Mouse (Mus musculus) embryonic facial prominence, embryonic 11.5 days (tissue): ENCODE measurements at regions not wholly inside any gene's neighbourhood (a gene's known extent, or its start where the extent isn't known, plus 50 kb on each side); places are given as distances from the start of the nearest gene placed in this dataset.

Experiments
- ATAC-seq: fragments of 200-750 bp; cut with Nextera tagmentation; replicated peaks from 2 replicates; pipeline ENCODE4 v1.8.0; 2017; ENCODE audit warnings: low read depth; ENCODE audit not compliant: insufficient number of reproducible peaks, low FRiP score, low TSS enrichment
- DNase-seq: peaks from one replicate; pipeline ENCODE4 v3.0.0-alpha.2; 2015; ENCODE audit warnings: low spot score
- H3K27ac ChIP-seq: fragments of 300-500 bp; sonication (generic); replicated peaks from 2 replicates; pipeline ENCODE4 v1.5.1; 2014; ENCODE audit warnings: mild to moderate bottlenecking, low read depth, low read length, control low read depth
- H3K27me3 ChIP-seq: fragments of 300-500 bp; sonication (generic); 2 replicates; pipeline ENCODE4 v1.6.1; 2014; ENCODE audit warnings: mild to moderate bottlenecking, low read length, moderate library complexity, mixed read lengths; ENCODE audit not compliant: control insufficient read depth, insufficient read depth
- H3K36me3 ChIP-seq: fragments of 300-500 bp; sonication (generic); replicated peaks from 2 replicates; pipeline ENCODE4 v1.6.1; 2014; ENCODE audit warnings: low read depth, mild to moderate bottlenecking, low read length, moderate library complexity, mixed read lengths; ENCODE audit not compliant: control insufficient read depth, insufficient read depth
- H3K4me1 ChIP-seq: fragments of 300-500 bp; sonication (generic); 2 replicates; pipeline ENCODE4 v1.6.1; 2014; ENCODE audit warnings: low read length, mixed read lengths; ENCODE audit not compliant: control insufficient read depth, insufficient read depth
- H3K4me2 ChIP-seq: fragments of 300-500 bp; sonication (generic); 2 replicates; pipeline ENCODE4 v1.6.1; 2014; ENCODE audit warnings: low read depth, mild to moderate bottlenecking, control low read depth, low read length, moderate library complexity
- H3K4me3 ChIP-seq: fragments of 300-500 bp; sonication (generic); 2 replicates; pipeline ENCODE4 v1.5.1; 2014; ENCODE audit warnings: low read depth, low read length, control low read depth
- H3K9ac ChIP-seq: fragments of 300-500 bp; sonication (generic); replicated peaks from 2 replicates; pipeline ENCODE4 v1.6.1; 2014; ENCODE audit warnings: mild to moderate bottlenecking, control low read depth, low read length
- H3K9me3 ChIP-seq: fragments of 300-500 bp; sonication (generic); replicated peaks from 2 replicates; pipeline ENCODE4 v1.6.1; 2016; ENCODE audit warnings: mild to moderate bottlenecking, low read length, inconsistent platforms, mixed read lengths; ENCODE audit not compliant: control insufficient read depth
- WGBS: fragments of 180-500 bp; shearing (Covaris S2); extraction: QIAGEN DNeasy Blood & Tissue Kit; methylation state at CpG from one replicate; pipeline ENCODE4 v1.1.7; 2014; 5-methylcytosine and 5-hydroxymethylcytosine counted together

DNA sequence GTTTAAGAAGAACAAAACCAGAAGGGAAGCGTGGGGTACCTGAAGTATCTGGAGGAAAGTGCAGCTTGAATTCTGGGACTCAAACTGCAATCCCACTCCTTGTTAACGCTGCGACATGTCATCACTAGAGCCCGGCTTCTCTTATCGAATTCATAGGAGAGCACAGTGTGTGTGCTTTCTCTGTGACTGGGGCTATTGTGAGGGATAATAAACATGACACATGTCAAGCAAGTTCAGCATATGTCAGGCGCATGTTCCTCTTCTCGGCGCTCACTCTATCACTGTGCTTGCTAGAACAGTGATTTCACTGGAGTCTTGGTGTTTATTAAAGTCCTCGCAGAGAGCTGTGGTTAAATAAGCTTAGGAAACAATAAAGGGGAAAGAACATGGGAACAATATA is 921.2 kb upstream of the Tenm2 start:
- Histone ChIP-seq H3K27me3 (no peaks in the 10 kb centered on the region), H3K4me3 (no peak overlapping the region), H3K9ac (no peak overlapping the region), H3K27ac (no peak overlapping the region), H3K9me3 (no peaks in the 10 kb centered on the region), H3K4me2 (no peak overlapping the region), H3K4me1 (no peaks in the 10 kb centered on the region), H3K36me3 (no peaks in the 10 kb centered on the region)
- DNase-seq, result no peak
- ATAC-seq, result no peak
- 83% methylated on average over 9 of the region's 9 CpGs for WGBS

- H3K4me3 ChIP-seq, result no peak overlapping the region
- no peaks in the 10 kb centered on the region for H3K27me3 ChIP-seq
- WGBS, result 89% methylated on average over 2 of the region's 2 CpGs
- DNase-seq (no peak), ATAC-seq (no peak)
- H3K4me1 ChIP-seq, result no peaks in the 10 kb centered on the region
- H3K27ac ChIP-seq, result no peak overlapping the region
- no peaks in the 10 kb centered on the region for H3K9me3 ChIP-seq
- no peak overlapping the region for H3K4me2 ChIP-seq
- no peak overlapping the region for H3K9ac ChIP-seq
- H3K36me3 ChIP-seq, result no peaks in the 10 kb centered on the region
Observed at GRCm38 (mm10) chr11:38155706-38156105, 919.9 kb upstream of the Tenm2 start.

GRCm38 (mm10) chr11:38143436-38143835 is 907.7 kb upstream of the Tenm2 start:
- 85% methylated on average over 2 of the region's 2 CpGs for WGBS
- no peak for ATAC-seq
- no peak overlapping the region for H3K4me3 ChIP-seq
- no peak overlapping the region for H3K27ac ChIP-seq
- DNase-seq, result no peak
- H3K4me2 ChIP-seq, result no peak overlapping the region
- no peaks in the 10 kb centered on the region for H3K36me3 ChIP-seq
- no peaks in the 10 kb centered on the region for H3K4me1 ChIP-seq
- no peaks in the 10 kb centered on the region for H3K9me3 ChIP-seq
- H3K9ac ChIP-seq, result no peak overlapping the region
- H3K27me3 ChIP-seq, result no peaks in the 10 kb centered on the region

DNA sequence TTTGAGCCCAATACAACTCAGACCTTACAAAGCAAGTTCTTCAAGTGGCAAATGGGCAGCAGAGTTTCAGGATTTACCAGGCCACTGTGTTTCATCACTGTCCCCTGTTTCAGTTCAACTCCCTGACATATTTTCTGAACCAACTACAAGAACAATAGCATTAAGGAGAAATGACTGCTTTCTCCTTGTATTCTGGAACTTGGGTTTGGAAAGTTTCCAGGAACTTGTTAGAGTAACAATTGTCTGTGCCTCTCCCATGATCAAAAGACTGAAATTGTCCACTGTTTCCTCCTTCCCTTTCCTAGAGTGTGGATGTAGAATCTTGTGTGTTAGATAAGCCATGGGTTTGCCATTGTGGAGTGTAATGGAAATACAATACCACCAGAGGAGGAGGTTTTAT is 893.1 kb upstream of the Tenm2 start:
- H3K27ac ChIP-seq, result no peak overlapping the region
- H3K4me2 ChIP-seq, result no peak overlapping the region
- H3K4me3 ChIP-seq, result no peak overlapping the region
- H3K9ac ChIP-seq, result no peak overlapping the region
- DNase-seq (no peak), ATAC-seq (no peak)
- H3K4me1 ChIP-seq, result no peaks in the 10 kb centered on the region
- no peaks in the 10 kb centered on the region for H3K27me3 ChIP-seq
- no peaks in the 10 kb centered on the region for H3K36me3 ChIP-seq
- no peaks in the 10 kb centered on the region for H3K9me3 ChIP-seq

- H3K36me3 ChIP-seq, result no peaks in the 10 kb centered on the region
- no peak overlapping the region for H3K4me3 ChIP-seq
- ATAC-seq (no peak), DNase-seq (no peak)
- no peak overlapping the region for H3K27ac ChIP-seq
- no peak overlapping the region for H3K4me2 ChIP-seq
- H3K9me3 ChIP-seq, result no peaks in the 10 kb centered on the region
- no peaks in the 10 kb centered on the region for H3K27me3 ChIP-seq
- WGBS, result 84% methylated on average over 2 of the region's 2 CpGs
- H3K4me1 ChIP-seq, result no peaks in the 10 kb centered on the region
- no peak overlapping the region for H3K9ac ChIP-seq
Observed at GRCm38 (mm10) chr11:38123789-38124330, 888.1 kb upstream of the Tenm2 start.

DNA sequence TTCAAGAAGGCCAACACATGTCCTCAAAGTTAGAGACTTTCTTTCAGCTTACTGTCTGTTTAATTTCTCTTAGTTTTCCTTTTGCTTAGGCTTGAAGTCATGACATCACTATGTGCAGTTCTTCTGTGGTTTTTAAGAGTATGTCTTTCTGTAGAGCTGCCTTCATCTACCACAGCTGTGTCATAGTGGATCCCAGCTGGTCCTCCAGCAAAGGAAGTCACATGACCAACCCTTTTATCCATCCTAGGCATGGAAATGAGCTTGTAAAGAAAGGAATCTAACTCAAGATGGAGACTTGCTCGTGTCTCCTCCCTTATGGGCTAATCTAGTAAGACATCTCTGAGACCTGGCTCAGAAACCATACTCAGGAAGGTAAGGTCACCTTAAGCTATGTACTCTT is 886.7 kb upstream of the Tenm2 start:
- no peak overlapping the region for H3K4me3 ChIP-seq
- H3K27ac ChIP-seq, result no peak overlapping the region
- H3K4me2 ChIP-seq, result no peak overlapping the region
- H3K4me1 ChIP-seq, result no peaks in the 10 kb centered on the region
- H3K9ac ChIP-seq, result no peak overlapping the region
- no peaks in the 10 kb centered on the region for H3K9me3 ChIP-seq
- no peak for ATAC-seq
- WGBS, result 67% methylated on average over 1 of the region's 1 CpGs
- no peak for DNase-seq
- no peaks in the 10 kb centered on the region for H3K36me3 ChIP-seq
- no peaks in the 10 kb centered on the region for H3K27me3 ChIP-seq

DNA sequence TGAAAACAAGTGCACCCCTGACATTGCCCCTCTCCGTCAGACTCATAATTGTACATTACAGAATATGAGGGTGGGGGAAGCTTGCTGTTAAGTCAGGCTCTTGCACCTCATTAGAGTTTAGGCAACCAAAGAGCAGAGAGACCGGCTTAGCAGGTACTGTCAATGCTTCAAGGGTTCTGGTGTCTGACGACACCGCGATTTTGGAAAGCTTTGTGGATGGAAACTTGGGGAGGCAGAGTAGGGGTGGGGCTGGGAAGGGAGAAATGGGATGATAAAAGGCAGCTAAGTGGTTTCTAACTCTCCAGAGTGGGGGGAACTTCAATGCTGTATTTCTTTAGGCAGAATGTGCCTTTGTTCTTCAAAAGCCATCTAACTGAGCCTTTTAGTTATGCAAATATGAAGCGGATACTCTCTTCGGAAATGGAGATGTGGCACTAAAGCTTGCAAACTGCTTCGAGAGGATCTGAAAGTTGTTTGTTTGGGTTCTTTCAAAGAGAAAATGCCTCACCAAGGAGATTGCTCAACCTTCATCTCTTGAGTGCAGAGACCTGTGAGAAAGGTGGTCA is 885.4 kb upstream of the Tenm2 start:
- Histone ChIP-seq H3K36me3 (no peaks in the 10 kb centered on the region), H3K27ac (no peak overlapping the region), H3K9ac (no peak overlapping the region), H3K4me2 (no peak overlapping the region), H3K27me3 (no peaks in the 10 kb centered on the region), H3K9me3 (no peaks in the 10 kb centered on the region), H3K4me1 (no peaks in the 10 kb centered on the region), H3K4me3 (no peak overlapping the region)
- DNase-seq (peak; percentile 28), ATAC-seq (no peak)
- 26% methylated on average over 8 of the region's 8 CpGs for WGBS

- no peak overlapping the region for H3K27ac ChIP-seq
- no peaks in the 10 kb centered on the region for H3K9me3 ChIP-seq
- no peaks in the 10 kb centered on the region for H3K4me1 ChIP-seq
- 77% methylated on average over 5 of the region's 5 CpGs for WGBS
- DNase-seq (no peak), ATAC-seq (no peak)
- H3K9ac ChIP-seq, result no peak overlapping the region
- no peaks in the 10 kb centered on the region for H3K36me3 ChIP-seq
- no peak overlapping the region for H3K4me3 ChIP-seq
- H3K27me3 ChIP-seq, result no peaks in the 10 kb centered on the region
- no peak overlapping the region for H3K4me2 ChIP-seq
Observed at GRCm38 (mm10) chr11:38117741-38118140, 882.0 kb upstream of the Tenm2 start.
